Mouse (Mus musculus) liver, embryonic 11.5 days (tissue): ENCODE results near the gene Rangrf. TPM values are rescaled to one million over a fixed set of nuclear protein-coding genes. Genes with fewer than 3 reads are reported as not detected.

ENCODE experiments used
- ATAC-seq: fragments of 200-750 bp; cut with Nextera tagmentation; replicated peaks from 2 replicates; pipeline ENCODE4 v1.8.0; 2017; ENCODE audit warnings: moderate number of reproducible peaks, mild to moderate bottlenecking, moderate TSS enrichment, moderate library complexity; ENCODE audit not compliant: low FRiP score
- DNase-seq: peaks from one replicate; pipeline ENCODE4 v3.0.0-alpha.2; 2017; ENCODE audit warnings: low spot score
- H3K27ac ChIP-seq: fragments of 300-500 bp; sonication (generic); 2 replicates; pipeline ENCODE4 v1.5.1; 2014; ENCODE audit warnings: mild to moderate bottlenecking, low read depth, low read length, control low read depth
- H3K27me3 ChIP-seq: fragments of 300-500 bp; sonication (generic); replicated peaks from 2 replicates; pipeline ENCODE4 v1.6.1; 2014; ENCODE audit warnings: low read length, mixed read lengths; ENCODE audit not compliant: control insufficient read depth, insufficient read depth
- H3K36me3 ChIP-seq: fragments of 300-500 bp; sonication (generic); 2 replicates; pipeline ENCODE4 v1.6.1; 2014; ENCODE audit warnings: mild to moderate bottlenecking, low read length, moderate library complexity, mixed read lengths; ENCODE audit not compliant: control insufficient read depth, insufficient read depth
- H3K4me1 ChIP-seq: fragments of 300-500 bp; sonication (generic); replicated peaks from 2 replicates; pipeline ENCODE4 v1.6.1; 2014; ENCODE audit warnings: low read length, mixed read lengths; ENCODE audit not compliant: control insufficient read depth, insufficient read depth
- H3K4me2 ChIP-seq: fragments of 300-500 bp; sonication (generic); 2 replicates; pipeline ENCODE4 v1.6.1; 2014; ENCODE audit warnings: mild to moderate bottlenecking, control low read depth, moderate library complexity
- H3K4me3 ChIP-seq: fragments of 300-500 bp; sonication (generic); 2 replicates; pipeline ENCODE4 v1.5.1; 2014; ENCODE audit warnings: low read depth, low read length, control low read depth
- H3K9ac ChIP-seq: fragments of 300-500 bp; sonication (generic); 2 replicates; pipeline ENCODE4 v1.6.1; 2014; ENCODE audit warnings: low read depth, low read length, control low read depth
- H3K9me3 ChIP-seq: fragments of 300-500 bp; sonication (generic); 2 replicates; pipeline ENCODE4 v1.6.1; 2016; ENCODE audit warnings: low read length, inconsistent platforms, mixed read lengths; ENCODE audit not compliant: control insufficient read depth
- WGBS: fragments of 180-500 bp; shearing (Covaris S2); extraction: QIAGEN DNeasy Blood & Tissue Kit; methylation state at CpG from one replicate; pipeline ENCODE4 v1.1.7; 2014; 5-methylcytosine and 5-hydroxymethylcytosine counted together
- microRNA-seq: library from miRNA; unstranded; fragments of <30 nt; microRNA quantifications from one replicate; pipeline ENCODE4, GENCODE M21; 2017; ENCODE audit warnings: borderline number of aligned reads
- polyA plus RNA-seq: library from polyadenylated mRNA; unstranded; fragments of >200 nt; fragmentation: Nextera tagmentation; extraction: Ambion mirVana; gene quantifications from 2 replicates; pipeline ENCODE4 v1.2.1, GENCODE M21; 2014

Gene Rangrf
- polyA plus RNA-seq, 1 experiment from 2014 or later = 97.5 TPM

GRCm38 (mm10) chr11:68926981-68927380 lies 48.0 kb downstream of the Rangrf start, which contains the start of gene Odf4:
TSS of gene Odf4 (minus strand) at chr11:68927081.
- Histone ChIP-seq H3K27ac (no peak within 1 kb of the TSS), H3K4me2 (no peak within 1 kb of the TSS), H3K9me3 (no peaks in the 10 kb centered on the region), H3K27me3 (no peaks in the 10 kb centered on the region), H3K9ac (no peak within 1 kb of the TSS), H3K4me3 (no peak within 1 kb of the TSS), H3K36me3 (no peaks in the 10 kb centered on the region), H3K4me1 (no peaks in the 10 kb centered on the region)
- ATAC-seq (no peak), DNase-seq (no peak)
- WGBS = 79% methylated on average over 3 of the region's 3 CpGs

- H3K27me3 ChIP-seq = no peaks in the 10 kb centered on the region
- no peak for ATAC-seq
- 64% methylated on average over 2 of the region's 2 CpGs for WGBS
- H3K4me3 ChIP-seq = no peak overlapping the region
- no peaks in the 10 kb centered on the region for H3K36me3 ChIP-seq
- no peaks in the 10 kb centered on the region for H3K9me3 ChIP-seq
- H3K27ac ChIP-seq = no peak overlapping the region
- no peak overlapping the region for H3K4me2 ChIP-seq
- no peak for DNase-seq
- no peaks in the 10 kb centered on the region for H3K4me1 ChIP-seq
- no peak overlapping the region for H3K9ac ChIP-seq
Measured at GRCm38 (mm10) chr11:68924749-68925148, 50.2 kb downstream of the Rangrf start.

GRCm38 (mm10) chr11:68923191-68923590 lies 51.8 kb downstream of the Rangrf start:
- Histone ChIP-seq H3K9me3 (no peaks in the 10 kb centered on the region), H3K4me1 (no peaks in the 10 kb centered on the region), H3K27ac (no peak overlapping the region), H3K9ac (no peak overlapping the region), H3K36me3 (no peaks in the 10 kb centered on the region), H3K27me3 (no peaks in the 10 kb centered on the region), H3K4me3 (no peak overlapping the region), H3K4me2 (no peak overlapping the region)
- 66% methylated on average over 3 of the region's 3 CpGs for WGBS
- ATAC-seq (no peak), DNase-seq (no peak)

Small RNAs within 50 kb of the gene (microRNA-seq; reads per million reads assigned to microRNA genes)
- gene Mir3062 = 13.0 reads per million, percentile 25 among the genes with 10 or more reads in this experiment

Other genes with a start within 250 kb of the Rangrf start
- 47.8 and 53.9 TPM in 2 replicates for gene Ndel1, start 103.3 kb downstream of the Rangrf start, polyA plus RNA-seq
- 0.10 and 0.16 TPM in 2 replicates for gene Rnf222, start 86.6 kb downstream of the Rangrf start, polyA plus RNA-seq
- 1,252 and 1,388 TPM in 2 replicates for gene Rpl26, start 73.6 kb downstream of the Rangrf start, polyA plus RNA-seq
- not detected in 2 replicates for gene Odf4, start 48.1 kb downstream of the Rangrf start, polyA plus RNA-seq
- 5.8 and 6.8 TPM in 2 replicates for gene Arhgef15, start 17.7 kb downstream of the Rangrf start, polyA plus RNA-seq
- gene Slc25a35, start 7.1 kb downstream of the Rangrf start, polyA plus RNA-seq = 1.4 and 1.7 TPM in 2 replicates
- gene Pfas, start 33.3 kb upstream of the Rangrf start, polyA plus RNA-seq = 60.2 and 64.9 TPM in 2 replicates
- 57.5 and 60.5 TPM in 2 replicates for gene Ctc1, start 40.7 kb upstream of the Rangrf start, polyA plus RNA-seq
- 168 and 170 TPM in 2 replicates for gene Aurkb, start 70.5 kb upstream of the Rangrf start, polyA plus RNA-seq
- 5.9 and 6.6 TPM in 2 replicates for gene Borcs6, start 84.5 kb upstream of the Rangrf start, polyA plus RNA-seq
- 39.1 and 43.5 TPM in 2 replicates for gene Tmem107, start 95.6 kb upstream of the Rangrf start, polyA plus RNA-seq
- 47.2 and 56.0 TPM in 2 replicates for gene Vamp2, start 113.3 kb upstream of the Rangrf start, polyA plus RNA-seq
- gene Per1, start 120.0 kb upstream of the Rangrf start, polyA plus RNA-seq = 6.2 and 6.6 TPM in 2 replicates
- gene Hes7, start 145.2 kb upstream of the Rangrf start, polyA plus RNA-seq = 0.55 and 0.59 TPM in 2 replicates
- 0.10 and 0.22 TPM in 2 replicates for gene 9130213A22Rik, start 147.4 kb upstream of the Rangrf start, polyA plus RNA-seq
- gene Aloxe3, start 150.7 kb upstream of the Rangrf start, polyA plus RNA-seq = 0.48 TPM in 1 of 2 replicates, not detected in the other
- gene Alox12b, start 181.8 kb upstream of the Rangrf start, polyA plus RNA-seq = not detected in 2 replicates
- gene Alox8, start 222.7 kb upstream of the Rangrf start, polyA plus RNA-seq = 0.12 TPM in 1 of 2 replicates, not detected in the other